Mouse (Mus musculus): ENCODE results near the gene Slc16a8. TPM values are rescaled to one million over a fixed set of nuclear protein-coding genes. Genes with fewer than 3 reads are reported as not detected.

Slc16a8 gene
- polyA plus RNA-seq, 1 experiment from 2014 or later, result 0.15 TPM

Other genes starting within 250 kb of the Slc16a8 start
- 479 and 551 TPM in 2 replicates for gene H1f0, start 226.3 kb downstream of the Slc16a8 start, polyA plus RNA-seq (2015; fragmentation: Nextera tagmentation; extraction: Ambion mirVana)
- 0.26 and 0.43 TPM in 2 replicates for gene Galr3, start 212.9 kb downstream of the Slc16a8 start, polyA plus RNA-seq (2015; fragmentation: Nextera tagmentation; extraction: Ambion mirVana)
- gene Ankrd54, start 191.9 kb downstream of the Slc16a8 start, polyA plus RNA-seq (2015; fragmentation: Nextera tagmentation; extraction: Ambion mirVana), result 35.7 and 35.8 TPM in 2 replicates
- gene Eif3l, start 179.6 kb downstream of the Slc16a8 start, polyA plus RNA-seq (2015; fragmentation: Nextera tagmentation; extraction: Ambion mirVana), result 208 and 211 TPM in 2 replicates
- 10.4 and 11.2 TPM in 2 replicates for gene Micall1, start 145.9 kb downstream of the Slc16a8 start, polyA plus RNA-seq (2015; fragmentation: Nextera tagmentation; extraction: Ambion mirVana)
- 281 and 302 TPM in 2 replicates for gene Polr2f, start 113.8 kb downstream of the Slc16a8 start, polyA plus RNA-seq (2015; fragmentation: Nextera tagmentation; extraction: Ambion mirVana)
- gene 1700088E04Rik, start 113.5 kb downstream of the Slc16a8 start, polyA plus RNA-seq (2015; fragmentation: Nextera tagmentation; extraction: Ambion mirVana), result 6.9 and 7.3 TPM in 2 replicates
- 5.3 and 5.4 TPM in 2 replicates for gene Sox10, start 89.5 kb downstream of the Slc16a8 start, polyA plus RNA-seq (2015; fragmentation: Nextera tagmentation; extraction: Ambion mirVana)
- gene Pick1, start 25.6 kb downstream of the Slc16a8 start, polyA plus RNA-seq (2015; fragmentation: Nextera tagmentation; extraction: Ambion mirVana), result 55.0 and 58.7 TPM in 2 replicates
- 0.23 and 0.55 TPM in 2 replicates for gene Gm49486, start 25.4 kb downstream of the Slc16a8 start, polyA plus RNA-seq (2015; fragmentation: Nextera tagmentation; extraction: Ambion mirVana)
- gene Baiap2l2, start 30.8 kb upstream of the Slc16a8 start, polyA plus RNA-seq (2015; fragmentation: Nextera tagmentation; extraction: Ambion mirVana), result 7.1 and 7.3 TPM in 2 replicates
- 15.6 and 20.9 TPM in 2 replicates for gene Pla2g6, start 73.6 kb upstream of the Slc16a8 start, polyA plus RNA-seq (2015; fragmentation: Nextera tagmentation; extraction: Ambion mirVana)
- 5.2 and 6.2 TPM in 2 replicates for gene Maff, start 91.9 kb upstream of the Slc16a8 start, polyA plus RNA-seq (2015; fragmentation: Nextera tagmentation; extraction: Ambion mirVana)
- 52.7 and 59.6 TPM in 2 replicates for gene Tmem184b, start 148.8 kb upstream of the Slc16a8 start, polyA plus RNA-seq (2015; fragmentation: Nextera tagmentation; extraction: Ambion mirVana)
- 34.5 and 35.0 TPM in 2 replicates for gene Csnk1e, start 200.8 kb upstream of the Slc16a8 start, polyA plus RNA-seq (2015; fragmentation: Nextera tagmentation; extraction: Ambion mirVana)

Data from stomach, embryonic 16.5 days (tissue).